Mouse (Mus musculus) G1E (cell line): ENCODE measurements at regions not wholly inside any gene's neighbourhood (a gene's known extent, or its start where the extent isn't known, plus 50 kb on each side); places are given as distances from the start of the nearest gene placed in this dataset.

ENCODE experiments used
- ATAC-seq: 2 replicates; pipeline ENCODE4 v1.8.0; 2016; ENCODE audit warnings: mild to moderate bottlenecking; ENCODE audit not compliant: insufficient number of reproducible peaks, poor library complexity, low FRiP score, severe bottlenecking; ENCODE audit errors: extremely low read depth
- DNase-seq: peaks from one replicate; pipeline ENCODE4 v3.0.0; 2012; ENCODE audit warnings: low spot score
- H3K27me3 ChIP-seq: 2 replicates; pipeline ENCODE4 v1.6.1; 2012; ENCODE audit warnings: mild to moderate bottlenecking, low read length, inconsistent platforms; ENCODE audit not compliant: insufficient read depth
- H3K36me3 ChIP-seq: replicated peaks from 2 replicates; pipeline ENCODE3; 2012; ENCODE audit warnings: mild to moderate bottlenecking, inconsistent platforms
- H3K4me1 ChIP-seq: 2 replicates; pipeline ENCODE4 v1.6.1; 2012; ENCODE audit warnings: low read depth, low read length, inconsistent platforms, mixed read lengths; ENCODE audit not compliant: insufficient read depth
- H3K4me3 ChIP-seq: 2 replicates; pipeline ENCODE4 v1.5.1; 2012; ENCODE audit warnings: low read depth, mild to moderate bottlenecking, inconsistent platforms, low read length, moderate library complexity, mixed read lengths
- H3K9me3 ChIP-seq: replicated peaks from 2 replicates; pipeline ENCODE4 v1.6.1; 2012; ENCODE audit warnings: inconsistent platforms
- CTCF ChIP-seq: IDR thresholded peaks from 2 replicates; pipeline ENCODE4 v1.5.1; 2012; ENCODE audit warnings: low read depth, low read length, inconsistent platforms, mixed read lengths
- GATA1 ChIP-seq: IDR thresholded peaks from 2 replicates; pipeline ENCODE4 v1.6.1; 2012; ENCODE audit warnings: borderline replicate concordance, low read length, inconsistent platforms, mixed read lengths
- GATA2 ChIP-seq: IDR thresholded peaks from 2 replicates; pipeline ENCODE4 v1.6.1; 2012; ENCODE audit warnings: low read depth, low read length, inconsistent platforms, borderline replicate concordance
- POLR2AphosphoS5 ChIP-seq: IDR thresholded peaks from 2 replicates; pipeline ENCODE4 v1.6.1; 2012; ENCODE audit warnings: low read depth, low read length, inconsistent platforms; ENCODE audit not compliant: insufficient replicate concordance
- TAL1 ChIP-seq: conservative IDR thresholded peaks from 2 replicates; pipeline ENCODE4 v1.6.1; 2012; ENCODE audit warnings: low read depth, low read length, inconsistent platforms, mixed read lengths

DNA sequence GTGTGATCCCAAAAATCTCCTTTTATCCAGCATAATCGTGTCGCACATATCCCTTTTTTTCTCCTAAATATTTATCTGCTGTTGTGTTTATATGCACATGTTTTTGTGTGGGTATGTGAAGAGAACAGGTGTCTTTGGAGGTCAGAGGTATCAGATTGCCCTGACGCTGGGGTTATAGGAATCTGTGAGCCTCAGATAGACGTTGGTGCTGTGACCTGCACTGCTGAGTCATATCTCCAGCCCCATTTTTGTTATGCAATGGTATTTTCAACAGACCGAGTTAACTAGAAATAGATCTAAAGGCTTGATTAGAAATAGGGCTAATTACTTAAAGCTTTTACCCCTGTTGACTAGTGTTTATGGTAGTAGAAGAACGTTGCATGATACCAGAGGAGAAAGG is 75.5 kb upstream of the Nabp1 start:
- peak; percentile 98 for ATAC-seq
- DNase-seq = no peak
- TF ChIP-seq GATA1 = no peak
- no peak for TF ChIP-seq POLR2AphosphoS5
- TF ChIP-seq CTCF = no peak
- no peak for TF ChIP-seq GATA2
- no peak for TF ChIP-seq TAL1
- H3K36me3 ChIP-seq = no peaks in the 10 kb centered on the region
- H3K4me3 ChIP-seq = no peak overlapping the region
- H3K9me3 ChIP-seq = no peaks in the 10 kb centered on the region
- H3K27me3 ChIP-seq = no peaks in the 10 kb centered on the region
- peaks cover 8% of the 10 kb centered on the region for H3K4me1 ChIP-seq

DNA sequence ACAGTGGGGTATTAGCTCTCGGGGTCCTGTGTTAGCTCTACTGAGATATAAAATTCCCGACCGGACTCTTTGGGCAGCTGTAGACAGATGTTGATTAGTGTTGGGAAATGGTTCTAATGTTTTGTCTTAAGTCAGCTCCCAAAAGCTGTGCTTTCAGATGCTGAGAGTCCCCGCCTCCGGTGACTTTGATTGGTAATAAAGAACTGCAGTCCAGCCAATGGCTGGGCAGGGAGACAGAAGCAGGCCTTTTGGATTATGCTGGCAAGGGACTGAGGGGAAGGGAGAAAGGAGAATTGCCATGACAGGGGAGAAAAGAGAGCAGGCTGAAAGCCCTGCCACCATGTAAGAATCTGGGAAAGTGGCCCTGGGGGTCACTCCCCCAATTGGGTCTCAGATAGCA is 73.4 kb upstream of the Nabp1 start:
- no peak for TF ChIP-seq GATA2
- Histone ChIP-seq H3K4me1 (peaks cover 8% of the 10 kb centered on the region), H3K36me3 (no peaks in the 10 kb centered on the region), H3K27me3 (no peaks in the 10 kb centered on the region), H3K9me3 (no peaks in the 10 kb centered on the region), H3K4me3 (no peak overlapping the region)
- ATAC-seq (no peak), DNase-seq (no peak)

DNA sequence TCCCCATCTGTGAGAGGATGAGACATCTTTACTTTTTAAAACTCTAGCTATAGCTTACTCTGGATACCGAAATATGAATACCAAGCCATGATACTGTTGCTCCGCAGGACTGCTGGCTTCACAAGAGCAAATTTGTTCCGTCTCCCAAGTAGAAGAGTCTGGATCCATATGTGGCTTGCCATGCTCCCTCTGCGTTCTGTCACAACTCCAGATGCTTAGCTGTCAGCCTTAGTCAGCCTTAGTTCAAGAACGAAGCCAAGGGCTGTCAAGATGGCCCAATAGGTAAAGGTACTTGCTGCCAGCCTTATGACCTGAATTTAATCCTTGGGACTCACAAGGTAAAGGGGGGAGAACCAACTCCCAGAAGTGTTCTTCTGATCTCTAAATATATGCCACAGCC is 64.6 kb upstream of the Nabp1 start:
- TF ChIP-seq TAL1 (no peak), CTCF (no peak), POLR2AphosphoS5 (no peak), GATA2 (no peak), GATA1 (no peak)
- H3K4me1 ChIP-seq = 0 out of 2 replicates have a peak, but pooled peaks cover 2% of the 10 kb centered on the region
- ATAC-seq (no peak), DNase-seq (no peak)
- no peaks in the 10 kb centered on the region for H3K36me3 ChIP-seq
- H3K9me3 ChIP-seq = no peaks in the 10 kb centered on the region
- peaks cover 10% of the 10 kb centered on the region for H3K27me3 ChIP-seq
- no peak overlapping the region for H3K4me3 ChIP-seq

DNA sequence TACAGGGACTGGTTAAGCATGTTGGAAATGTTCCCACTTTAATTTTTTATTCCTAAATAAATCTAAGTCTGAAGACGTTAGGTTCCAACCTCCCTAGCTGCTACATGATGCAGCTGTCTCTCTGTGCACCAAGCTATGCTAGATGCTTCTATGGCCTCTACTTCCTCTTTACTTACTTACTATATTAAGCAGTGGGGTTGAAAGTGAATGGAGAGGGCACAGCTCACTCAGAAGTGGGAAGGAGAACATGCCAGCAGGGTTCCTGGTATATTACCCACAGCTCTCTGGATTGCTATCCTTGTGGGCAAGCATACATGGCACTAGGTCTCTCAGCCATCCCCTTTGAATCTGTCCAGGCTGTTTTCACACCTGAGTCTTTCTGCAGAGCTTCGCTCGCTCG is 61.4 kb upstream of the Nabp1 start:
- no peaks in the 10 kb centered on the region for H3K9me3 ChIP-seq
- ATAC-seq = no peak
- H3K4me3 ChIP-seq = no peak overlapping the region
- H3K27me3 ChIP-seq = peaks cover 10% of the 10 kb centered on the region
- 0 out of 2 replicates have a peak, but pooled peaks cover 2% of the 10 kb centered on the region for H3K4me1 ChIP-seq
- no peaks in the 10 kb centered on the region for H3K36me3 ChIP-seq
- no peak for TF ChIP-seq GATA2
- no peak for TF ChIP-seq POLR2AphosphoS5
- TF ChIP-seq TAL1 = no peak
- no peak for TF ChIP-seq CTCF
- no peak for TF ChIP-seq GATA1
- no peak for DNase-seq

DNA sequence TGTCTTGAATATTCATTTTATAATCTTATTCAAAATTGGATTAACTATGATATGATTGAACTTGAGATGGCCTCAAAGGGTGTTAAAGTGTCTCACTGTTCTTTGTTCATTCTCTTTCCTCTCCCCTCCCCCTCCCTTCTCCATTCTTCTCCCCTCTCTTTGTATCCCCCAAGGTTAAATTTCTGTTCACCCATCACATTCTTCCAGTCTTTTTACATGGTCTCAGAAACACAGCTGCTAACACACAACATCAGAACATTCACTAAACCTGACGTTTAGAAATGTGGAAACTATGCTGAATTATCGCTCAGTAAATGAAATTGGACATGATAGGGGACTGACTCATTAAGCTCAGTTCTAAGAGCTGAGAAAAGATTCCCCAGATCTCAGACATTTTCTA is 60.6 kb upstream of the Nabp1 start:
- Histone ChIP-seq H3K27me3 (peaks cover 10% of the 10 kb centered on the region), H3K36me3 (no peaks in the 10 kb centered on the region), H3K4me3 (no peak overlapping the region), H3K4me1 (0 out of 2 replicates have a peak, but pooled peaks cover 2% of the 10 kb centered on the region), H3K9me3 (no peaks in the 10 kb centered on the region)
- no peak for ATAC-seq
- TF ChIP-seq POLR2AphosphoS5 = no peak
- TF ChIP-seq GATA1 = no peak
- no peak for TF ChIP-seq CTCF
- TF ChIP-seq GATA2 = no peak
- TF ChIP-seq TAL1 = no peak
- DNase-seq = no peak

DNA sequence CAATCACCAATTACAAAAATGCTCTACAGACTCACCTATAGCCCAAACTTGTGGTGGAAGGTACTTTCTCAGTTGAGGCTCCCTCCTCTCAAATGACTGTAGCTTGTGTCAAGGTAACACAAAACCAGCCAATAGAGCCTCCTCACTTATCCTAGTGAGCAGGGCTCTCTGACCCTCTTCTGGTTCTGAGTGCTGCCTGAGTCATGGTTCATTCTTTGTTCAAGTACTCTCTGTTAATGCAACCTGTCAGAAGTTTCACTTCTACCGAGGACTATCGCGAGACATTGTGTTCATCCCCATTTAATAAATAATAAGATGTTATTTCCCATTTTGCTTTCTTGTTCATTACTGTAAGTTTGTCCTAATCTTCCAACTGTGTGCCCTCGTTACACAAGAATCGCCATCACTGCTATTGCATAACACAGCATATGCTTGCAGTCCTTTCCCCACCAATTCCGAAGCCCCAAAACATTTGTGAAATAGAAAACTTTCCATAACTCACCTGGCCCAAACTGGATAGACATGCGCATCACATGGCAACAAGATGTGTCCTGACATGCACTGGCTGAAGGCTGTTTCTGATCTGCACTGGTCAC is 59.6 kb upstream of the Nabp1 start:
- Histone ChIP-seq H3K9me3 (no peaks in the 10 kb centered on the region), H3K4me1 (0 out of 2 replicates have a peak, but pooled peaks cover 2% of the 10 kb centered on the region), H3K27me3 (peaks cover 10% of the 10 kb centered on the region), H3K36me3 (no peaks in the 10 kb centered on the region), H3K4me3 (no peak overlapping the region)
- DNase-seq (no peak), ATAC-seq (no peak)
- TF ChIP-seq GATA1 (no peak), POLR2AphosphoS5 (no peak), TAL1 (no peak), GATA2 (no peak), CTCF (no peak)
